Comparison of ENCODE assay signal across 11 mouse cellular contexts in genomic region chr17:12858072-12858471, GRCm38 (mm10). TPM values are rescaled to one million over a fixed set of nuclear protein-coding genes. Genes with fewer than 3 reads are reported as not detected.
DNase-seq lines count a peak whose midpoint lies in the region; ATAC-seq and TF ChIP-seq lines count a peak whose summit lies in the region.
"Had no signal": no experiment of that assay in that cellular context is flagged by ENCODE, and none has a peak within 500 bp of the region (broad histone marks: within the 10 kb centered on the region; RNA-seq: fewer than 3 reads in every experiment).

No protein-coding gene starts in this region.

- DNase-seq in gastrocnemius, adult 2 months, result no peak
- DNase-seq in gastrocnemius, adult 8-10 months (ENCODE audit: low spot score in 2 of 2), result no peak
- DNase-seq in lung, postnatal 0 days (ENCODE audit: low spot score), result peak; percentile 44
- no peak for DNase-seq in lung, adult 2 months
- DNase-seq in thymus, postnatal 14 days, result peak; percentile 54
- no peak for DNase-seq in right cerebral cortex, postnatal 4 days
- DNase-seq: cerebellum, adult 11 months had no signal

- no peaks in the 10 kb centered on the region for H3K9me3 ChIP-seq in lung, postnatal 0 days (ENCODE audit: low read length)
- no peaks in the 10 kb centered on the region for H3K9me3 ChIP-seq in neural tube, embryonic 15.5 days (replicated peaks)

- no peak overlapping the region for H3K4me2 ChIP-seq in lung, postnatal 0 days (replicated peaks; ENCODE audit: low read depth, low read length)
- no peak overlapping the region for H3K4me2 ChIP-seq in neural tube, embryonic 15.5 days

- no peak overlapping the region for H3K27ac ChIP-seq in gastrocnemius, adult 2 months
- no peak overlapping the region for H3K27ac ChIP-seq in lung, postnatal 0 days (ENCODE audit: low read length)
- H3K27ac ChIP-seq in neural tube, embryonic 15.5 days (replicated peaks), result no peak overlapping the region

- no peaks in the 10 kb centered on the region for H3K36me3 ChIP-seq in lung, postnatal 0 days (ENCODE audit: insufficient read depth, low read length)
- no peaks in the 10 kb centered on the region for H3K36me3 ChIP-seq in neural tube, embryonic 15.5 days

- 38% methylated on average over 4 of the region's 4 CpGs for WGBS in lung, postnatal 0 days
- 37% methylated on average over 4 of the region's 4 CpGs for WGBS in lung, adult 2 months
- WGBS in neural tube, embryonic 15.5 days, result 38% methylated on average over 4 of the region's 4 CpGs

- no peaks in the 10 kb centered on the region for H3K4me1 ChIP-seq in lung, postnatal 0 days (ENCODE audit: insufficient read depth, low read depth, low read length)
- no peaks in the 10 kb centered on the region for H3K4me1 ChIP-seq in lung, adult 2 months (ENCODE audit: control insufficient read depth, insufficient read depth, low read length)
- no peaks in the 10 kb centered on the region for H3K4me1 ChIP-seq in neural tube, embryonic 15.5 days

- no peak for ATAC-seq in lung, postnatal 0 days
- ATAC-seq in granulocyte monocyte progenitor cell, adult 5-6 weeks (replicated peaks; ENCODE audit: poor library complexity, severe bottlenecking), result peak; percentile 74
- ATAC-seq in neural tube, embryonic 15.5 days (ENCODE audit: low FRiP score), result no peak
- ATAC-seq: midbrain, embryonic 16.5 days had no signal

- peak; percentile 64 for TF ChIP-seq CTCF in gastrocnemius, adult 2 months (IDR thresholded peaks at IDR 0.05)
- TF ChIP-seq CTCF in lung, postnatal 0 days (IDR thresholded peaks at IDR 0.05), result peak; percentile 52
- TF ChIP-seq CTCF in lung, adult 2 months (IDR thresholded peaks at IDR 0.05; ENCODE audit: insufficient read depth, low read length), result no peak

- TF ChIP-seq POLR2A in lung, adult 2 months (IDR thresholded peaks at IDR 0.05; ENCODE audit: borderline replicate concordance, extremely low read depth, low read depth, low read length), result no peak

- H3K9ac ChIP-seq in lung, postnatal 0 days (replicated peaks; ENCODE audit: low read depth), result no peak overlapping the region
- H3K9ac ChIP-seq in neural tube, embryonic 15.5 days (replicated peaks), result no peak overlapping the region

- intact Hi-C loops in gastrocnemius, adult 2 months (cut with DNase I), result no loop called here

- no peaks in the 10 kb centered on the region for H3K27me3 ChIP-seq in lung, postnatal 0 days (replicated peaks; ENCODE audit: insufficient read depth, low read length)
- H3K27me3 ChIP-seq in neural tube, embryonic 15.5 days (replicated peaks), result no peaks in the 10 kb centered on the region

- H3K4me3 ChIP-seq in gastrocnemius, adult 2 months, result no peak overlapping the region
- H3K4me3 ChIP-seq in lung, postnatal 0 days (ENCODE audit: low read depth, low read length), result no peak overlapping the region
- no peak overlapping the region for H3K4me3 ChIP-seq in lung, adult 2 months (replicated peaks; ENCODE audit: extremely low read depth, low read depth, low read length)
- H3K4me3 ChIP-seq in neural tube, embryonic 15.5 days (replicated peaks), result no peak overlapping the region

- no peak for TF ChIP-seq EP300 in lung, postnatal 0 days (IDR thresholded peaks at IDR 0.05)

RNA-seq across cellular contexts. Expression of gene Mas1, which starts 9.9 kb away (rescaled TPM):
- under 1 TPM; 0.23 to 0.25 TPM for total RNA-seq in gastrocnemius, adult 2 months (2021)
- total RNA-seq in gastrocnemius, adult 8-10 months (2022), result under 1 TPM; 0.22 to 0.35 (median 0.28) TPM
- 0.14 and 0.54 TPM in 2 replicates for polyA plus RNA-seq in lung, postnatal 0 days (2015; fragmentation: Nextera tagmentation; extraction: Ambion mirVana)
- polyA plus RNA-seq in lung, adult 2 months (2012; rRNA removed), result 0.12 TPM in 1 of 2 replicates, not detected in the other
- not detected in 2 replicates for total RNA-seq in granulocyte monocyte progenitor cell, adult 5-6 weeks (2014; fragmentation: Nextera tagmentation)
- total RNA-seq in granulocyte monocyte progenitor cell, adult 5-6 weeks (2017), result not detected in 2 replicates
- polyA plus RNA-seq in neural tube, embryonic 15.5 days (2015; fragmentation: Nextera tagmentation; extraction: Ambion mirVana), result 0.44 and 0.52 TPM in 2 replicates
- polyA plus RNA-seq: midbrain, embryonic 16.5 days had no signal

RNA-seq across cellular contexts. Expression of gene Mrgprh, which starts 17.8 kb away (rescaled TPM):
- 1 to 10 TPM; 4.3 TPM for total RNA-seq in gastrocnemius, adult 2 months (2021)
- total RNA-seq in gastrocnemius, adult 8-10 months (2022), result 1 to 10 TPM; 3.9 to 5.2 (median 4.9) TPM
- polyA plus RNA-seq in lung, postnatal 0 days (2015; fragmentation: Nextera tagmentation; extraction: Ambion mirVana), result not detected in 2 replicates
- polyA plus RNA-seq in lung, adult 2 months (2012; rRNA removed), result 0.09 and 0.31 TPM in 2 replicates
- not detected in 2 replicates for total RNA-seq in granulocyte monocyte progenitor cell, adult 5-6 weeks (2014; fragmentation: Nextera tagmentation)
- not detected in 2 replicates for total RNA-seq in granulocyte monocyte progenitor cell, adult 5-6 weeks (2017)
- not detected in 2 replicates for polyA plus RNA-seq in neural tube, embryonic 15.5 days (2015; fragmentation: Nextera tagmentation; extraction: Ambion mirVana)
- polyA plus RNA-seq: heart, embryonic 16.5 days; midbrain, embryonic 16.5 days had no signal

RNA-seq across cellular contexts. Expression of gene Pnldc1, which starts 52.0 kb away (rescaled TPM):
- total RNA-seq in gastrocnemius, adult 2 months (2021), result under 1 TPM in 1 of 2 experiments, not detected in 1; 0.33 TPM
- under 1 TPM in 1 of 4 experiments, not detected in 3; 0.92 TPM for total RNA-seq in gastrocnemius, adult 8-10 months (2022)
- 0.51 and 0.75 TPM in 2 replicates for polyA plus RNA-seq in lung, postnatal 0 days (2015; fragmentation: Nextera tagmentation; extraction: Ambion mirVana)
- polyA plus RNA-seq in lung, adult 2 months (2012; rRNA removed), result 1.3 and 1.9 TPM in 2 replicates
- total RNA-seq in granulocyte monocyte progenitor cell, adult 5-6 weeks (2014; fragmentation: Nextera tagmentation), result 1.7 and 3.5 TPM in 2 replicates
- total RNA-seq in granulocyte monocyte progenitor cell, adult 5-6 weeks (2017), result 1.6 TPM in 1 of 2 replicates, not detected in the other
- polyA plus RNA-seq in neural tube, embryonic 15.5 days (2015; fragmentation: Nextera tagmentation; extraction: Ambion mirVana), result 1.0 and 1.5 TPM in 2 replicates

RNA-seq across cellular contexts. Expression of gene Tcp1, which starts 57.4 kb away (rescaled TPM):
- total RNA-seq in gastrocnemius, adult 2 months (2021), result 100 to 1,000 TPM; 175 to 177 TPM
- total RNA-seq in gastrocnemius, adult 8-10 months (2022), result 100 to 1,000 TPM; 172 to 195 (median 176) TPM
- 155 and 174 TPM in 2 replicates for polyA plus RNA-seq in lung, postnatal 0 days (2015; fragmentation: Nextera tagmentation; extraction: Ambion mirVana)
- polyA plus RNA-seq in lung, adult 2 months (2012; rRNA removed), result 39.7 and 47.7 TPM in 2 replicates
- 377 and 436 TPM in 2 replicates for total RNA-seq in granulocyte monocyte progenitor cell, adult 5-6 weeks (2014; fragmentation: Nextera tagmentation)
- 932 and 1,001 TPM in 2 replicates for total RNA-seq in granulocyte monocyte progenitor cell, adult 5-6 weeks (2017)
- 348 and 362 TPM in 2 replicates for polyA plus RNA-seq in neural tube, embryonic 15.5 days (2015; fragmentation: Nextera tagmentation; extraction: Ambion mirVana)

RNA-seq across cellular contexts. Expression of gene Mrpl18, which starts 58.1 kb away (rescaled TPM):
- 100 to 1,000 TPM in 1 of 2 experiments, 10 to 100 TPM in 1; 86.5 to 135 TPM for total RNA-seq in gastrocnemius, adult 2 months (2021)
- total RNA-seq in gastrocnemius, adult 8-10 months (2022), result 100 to 1,000 TPM; 109 to 116 (median 111) TPM
- 70.2 and 72.9 TPM in 2 replicates for polyA plus RNA-seq in lung, postnatal 0 days (2015; fragmentation: Nextera tagmentation; extraction: Ambion mirVana)
- polyA plus RNA-seq in lung, adult 2 months (2012; rRNA removed), result 18.8 and 19.3 TPM in 2 replicates
- 138 and 143 TPM in 2 replicates for total RNA-seq in granulocyte monocyte progenitor cell, adult 5-6 weeks (2014; fragmentation: Nextera tagmentation)
- total RNA-seq in granulocyte monocyte progenitor cell, adult 5-6 weeks (2017), result 190 and 222 TPM in 2 replicates
- 136 and 146 TPM in 2 replicates for polyA plus RNA-seq in neural tube, embryonic 15.5 days (2015; fragmentation: Nextera tagmentation; extraction: Ambion mirVana)

Comparison
In these comparisons a context has a peak if more than half of its experiments do, and no peak if none do; other contexts are left out.
1. DNase-seq: peak in lung, postnatal 0 days (single experiment) and thymus, postnatal 14 days (single experiment); none in gastrocnemius, adult 2 months (single experiment), gastrocnemius, adult 8-10 months (0 of 2), lung, adult 2 months (single experiment) and right cerebral cortex, postnatal 4 days (single experiment).
2. RNA of gene Mrgprh, which starts 17.8 kb away (total RNA-seq): 3.9 to 5.2 TPM in gastrocnemius, adult 8-10 months and 4.3 TPM in gastrocnemius, adult 2 months; not detected in granulocyte monocyte progenitor cell, adult 5-6 weeks; every median in the first group is over 4 times any median in the second.